Mouse (Mus musculus): ENCODE data around the gene Rpe65.

Gene Rpe65

DNA sequence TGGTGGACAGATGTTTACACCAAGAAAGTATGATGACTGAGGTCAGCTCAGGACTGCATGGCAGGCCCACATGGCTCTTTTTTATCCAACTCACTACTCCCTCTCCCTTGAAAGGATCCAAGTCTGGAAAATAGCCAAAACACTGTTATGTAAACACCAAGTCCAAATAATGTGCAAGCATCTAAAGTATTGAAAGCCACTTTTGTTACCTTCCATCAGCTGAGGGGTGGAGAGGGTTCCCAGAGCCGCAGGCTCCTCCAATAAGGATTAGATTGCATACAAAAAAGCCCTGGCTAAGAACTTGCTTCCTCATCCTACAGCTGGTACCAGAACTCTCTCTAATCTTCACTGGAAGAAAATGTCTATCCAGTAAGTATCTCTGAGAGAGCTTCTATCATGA, at the start of gene Rpe65:
Gene Rpe65, plus strand, starts transcription at position 301 of the 400 bp plus-strand sequence.
- no peak for DNase-seq (ENCODE audit: low read depth, low spot score)

DNA sequence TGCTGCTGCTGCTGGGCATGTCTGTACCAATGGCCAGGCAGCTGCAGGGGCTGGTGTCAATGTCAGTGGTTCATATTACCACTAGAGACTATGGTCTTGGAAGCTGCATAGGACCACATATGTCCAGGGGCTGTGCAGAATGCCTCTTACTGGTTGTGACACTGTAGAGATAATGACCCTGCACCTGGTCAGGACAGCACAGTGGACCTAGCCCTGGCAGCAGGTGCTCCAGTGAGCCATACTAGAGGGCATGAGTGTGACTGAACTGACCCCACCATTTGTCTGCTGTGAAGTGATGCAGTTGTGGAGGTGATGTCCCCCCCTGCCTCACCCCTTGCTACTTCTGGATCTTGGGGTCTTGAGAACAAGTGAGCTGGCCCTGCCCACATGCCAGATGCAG, 48.8 kb upstream of the Rpe65 start:
- DNase-seq (ENCODE audit: low read depth, low spot score) = no peak

DNA sequence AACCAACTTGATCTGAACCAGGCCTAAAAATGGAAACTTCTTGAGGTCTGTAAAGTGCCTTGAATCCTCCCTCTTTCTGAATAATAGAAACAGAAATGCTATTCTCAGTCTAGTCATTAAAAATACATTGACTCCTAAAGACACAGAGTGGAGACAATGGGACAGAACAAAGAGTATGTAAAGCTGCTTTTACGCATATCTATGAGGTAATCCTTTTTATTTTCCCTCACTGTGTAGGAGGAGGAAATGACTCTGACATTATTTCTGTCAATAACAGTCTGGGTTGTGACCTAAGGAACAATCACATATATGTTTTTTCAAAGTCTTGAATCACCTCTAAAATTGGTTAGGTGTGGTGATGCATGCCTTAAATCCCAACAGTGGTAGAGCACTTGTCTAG, 16.0 kb downstream of the Rpe65 start:
- DNase-seq (ENCODE audit: low read depth, low spot score) = peak; percentile 63

DNA sequence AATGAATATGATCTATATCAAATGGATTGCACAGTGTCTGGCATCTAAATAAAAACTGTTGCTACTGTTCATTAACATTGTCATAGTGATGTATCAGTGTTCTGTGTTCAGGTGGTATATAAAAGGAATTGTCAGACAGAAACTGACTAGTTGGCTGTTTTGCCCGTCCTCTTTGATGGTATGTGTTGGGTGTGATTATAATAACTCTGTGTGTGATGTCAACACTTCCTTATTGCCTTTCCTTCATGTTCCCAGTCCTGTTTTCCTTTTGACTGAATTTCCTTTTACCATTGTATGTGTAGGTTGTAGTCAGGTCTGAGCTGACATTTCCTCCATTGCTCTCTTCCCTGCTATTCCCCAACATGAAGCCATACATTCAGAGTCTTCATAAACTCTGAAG, 22.1 kb downstream of the Rpe65 start:
- DNase-seq (ENCODE audit: low read depth, low spot score) = no peak

DNA sequence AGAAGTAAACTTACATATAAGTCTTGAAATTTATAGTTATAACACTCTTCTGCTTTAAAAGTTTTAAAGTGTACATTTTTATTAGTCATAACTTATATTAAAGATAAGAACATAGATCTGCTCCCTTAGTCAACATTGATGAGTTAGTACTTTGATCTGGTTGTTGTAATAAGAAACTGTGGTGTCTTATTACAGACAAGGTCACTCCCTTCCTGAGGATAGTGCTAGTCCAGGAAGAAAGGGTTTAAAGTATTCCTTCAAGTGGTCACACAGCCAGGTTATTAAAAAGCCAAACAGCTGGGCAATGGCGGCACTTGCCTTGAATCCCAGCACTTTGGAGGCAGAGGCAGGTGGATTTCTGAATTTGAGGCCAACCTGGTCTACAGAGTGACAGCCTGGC, 25.0 kb downstream of the Rpe65 start:
- no peak for DNase-seq (ENCODE audit: low read depth, low spot score)

DNA sequence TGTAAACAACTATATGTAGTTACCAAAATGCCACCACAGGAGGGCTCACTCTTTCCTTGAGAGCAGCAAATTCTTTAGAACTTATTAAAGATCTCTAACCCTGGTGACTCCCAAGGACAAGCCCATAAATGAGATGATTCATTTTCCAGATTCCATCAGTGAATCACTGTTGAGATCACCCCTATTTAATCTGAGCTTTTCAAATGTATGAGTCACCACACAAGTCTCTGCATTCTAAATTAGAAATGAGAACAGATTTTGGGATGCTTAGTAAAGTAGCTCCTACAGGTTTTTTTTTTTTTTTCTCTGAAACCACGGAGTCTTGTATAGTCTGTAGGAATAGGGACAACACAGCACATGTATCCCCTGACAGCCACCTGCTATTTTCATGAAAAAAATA, 61.8 kb downstream of the Rpe65 start:
- no peak for DNase-seq (ENCODE audit: low read depth, low spot score)

DNA sequence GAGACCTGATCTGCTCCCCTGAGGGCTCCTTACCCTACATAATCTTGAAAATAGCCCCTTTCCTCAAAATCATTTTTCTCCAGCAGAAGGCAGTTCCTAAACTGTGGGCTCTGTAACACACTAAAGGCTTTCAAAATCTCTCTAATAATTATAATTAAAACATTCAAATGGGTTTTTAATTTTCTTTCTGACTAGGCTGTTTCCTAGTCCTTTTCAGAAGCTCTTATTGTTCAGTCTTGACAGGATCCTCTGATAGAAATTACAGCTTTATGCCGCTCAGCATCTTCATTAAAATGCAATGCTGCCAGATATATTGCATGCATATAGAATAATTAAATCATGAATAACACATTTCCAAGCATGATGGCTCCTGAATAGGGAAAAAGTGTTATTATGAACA, 64.4 kb downstream of the Rpe65 start:
- DNase-seq (ENCODE audit: low read depth, low spot score) = no peak
